Mouse (Mus musculus): ENCODE measurements around the gene Lamc1. TPM values are rescaled to one million over a fixed set of nuclear protein-coding genes. Genes with fewer than 3 reads are reported as not detected.

The Lamc1 gene
- polyA plus RNA-seq, 1 experiment from 2014 or later, result 16.0 TPM

DNA sequence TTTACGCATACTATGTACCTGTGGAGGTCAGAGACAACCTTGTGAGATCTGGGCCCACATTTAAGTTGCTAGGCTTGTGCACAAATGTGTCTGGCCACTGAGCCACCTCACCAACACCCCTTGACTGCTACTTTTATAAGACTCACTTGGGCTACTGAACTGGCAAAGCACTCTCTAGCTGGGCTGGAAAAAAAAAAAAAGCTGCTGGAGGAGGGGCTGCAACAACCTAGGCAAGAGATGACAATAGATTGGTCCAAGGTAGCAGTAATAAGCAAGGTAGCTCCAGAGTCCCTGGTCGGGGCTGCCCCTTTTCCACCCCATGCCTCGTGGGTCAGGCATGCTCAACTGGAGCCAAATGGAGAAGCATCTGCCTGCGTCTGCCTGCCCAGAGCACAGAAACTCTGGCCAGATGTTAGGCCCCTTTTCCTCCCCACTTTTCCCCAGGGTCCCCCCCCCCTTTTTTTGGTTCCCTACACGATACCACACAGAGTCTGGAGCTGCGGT, 63.7 kb downstream of the Lamc1 start:
- H3K4me1 ChIP-seq, result peaks cover 11% of the 10 kb centered on the region
- H3K9me3 ChIP-seq, result no peaks in the 10 kb centered on the region
- ATAC-seq (replicated peaks), result no peak
- H3K4me2 ChIP-seq, result no peak overlapping the region
- no peak overlapping the region for H3K27ac ChIP-seq
- no peak overlapping the region for H3K4me3 ChIP-seq
- no peaks in the 10 kb centered on the region for H3K36me3 ChIP-seq (replicated peaks)
- no peak overlapping the region for H3K9ac ChIP-seq
- WGBS, result 83% methylated on average over 6 of the region's 6 CpGs
- H3K27me3 ChIP-seq (replicated peaks), result no peaks in the 10 kb centered on the region

DNA sequence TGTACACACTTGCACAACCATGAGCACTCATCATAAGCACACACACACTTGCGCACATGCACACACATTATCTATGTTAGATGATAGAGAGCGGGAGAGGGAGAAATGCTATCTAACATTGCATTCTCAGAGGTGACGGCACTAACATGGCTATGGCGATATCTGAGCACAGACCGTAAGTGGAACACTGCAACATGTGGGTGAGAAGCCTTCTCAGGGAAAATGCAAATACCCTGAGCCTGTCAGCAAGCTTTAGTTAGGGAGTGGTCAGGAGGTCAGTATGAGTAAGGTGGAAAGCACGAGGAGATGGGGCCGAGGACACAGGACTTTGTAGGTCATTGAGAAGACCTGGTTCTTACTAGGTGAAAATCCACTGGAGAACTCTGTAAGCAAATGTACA, 64.3 kb downstream of the Lamc1 start:
- no peak for ATAC-seq (replicated peaks)
- H3K9me3 ChIP-seq, result no peaks in the 10 kb centered on the region

DNA sequence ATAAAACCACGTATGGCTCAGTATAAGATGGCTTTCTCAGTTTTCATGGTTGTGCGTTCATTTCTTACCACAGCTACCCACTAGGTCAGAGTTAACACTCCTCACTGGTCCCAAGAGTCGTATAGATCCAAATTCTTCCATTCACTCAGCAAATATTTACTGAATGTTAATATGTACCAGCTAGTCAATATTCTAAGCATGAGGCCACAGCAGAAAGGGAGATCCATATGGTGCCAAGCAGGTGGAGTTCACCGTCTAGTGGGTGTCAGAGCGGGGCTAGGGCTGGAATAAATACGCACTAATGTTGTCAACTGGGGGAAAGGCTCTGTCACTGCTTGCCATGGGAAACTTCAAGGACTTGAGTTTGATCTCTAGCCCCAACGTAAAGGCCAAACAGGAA, 64.9 kb downstream of the Lamc1 start:
- no peaks in the 10 kb centered on the region for H3K9me3 ChIP-seq
- H3K27me3 ChIP-seq (replicated peaks), result no peaks in the 10 kb centered on the region
- no peaks in the 10 kb centered on the region for H3K36me3 ChIP-seq (replicated peaks)
- 87% methylated on average over 7 of the region's 7 CpGs for WGBS
- no peak overlapping the region for H3K27ac ChIP-seq
- H3K4me3 ChIP-seq, result no peak overlapping the region
- no peak for ATAC-seq (replicated peaks)
- H3K4me1 ChIP-seq, result peaks cover 11% of the 10 kb centered on the region
- no peak overlapping the region for H3K4me2 ChIP-seq
- no peak overlapping the region for H3K9ac ChIP-seq

More for the DNA sequence above, 64.3 kb downstream of the Lamc1 start:
- Histone ChIP-seq H3K27me3 (replicated peaks) (no peaks in the 10 kb centered on the region), H3K4me1 (peaks cover 11% of the 10 kb centered on the region), H3K36me3 (replicated peaks) (no peaks in the 10 kb centered on the region), H3K27ac (no peak overlapping the region), H3K4me2 (no peak overlapping the region), H3K4me3 (no peak overlapping the region), H3K9ac (no peak overlapping the region)
- WGBS, result 94% methylated on average over 7 of the region's 7 CpGs

DNA sequence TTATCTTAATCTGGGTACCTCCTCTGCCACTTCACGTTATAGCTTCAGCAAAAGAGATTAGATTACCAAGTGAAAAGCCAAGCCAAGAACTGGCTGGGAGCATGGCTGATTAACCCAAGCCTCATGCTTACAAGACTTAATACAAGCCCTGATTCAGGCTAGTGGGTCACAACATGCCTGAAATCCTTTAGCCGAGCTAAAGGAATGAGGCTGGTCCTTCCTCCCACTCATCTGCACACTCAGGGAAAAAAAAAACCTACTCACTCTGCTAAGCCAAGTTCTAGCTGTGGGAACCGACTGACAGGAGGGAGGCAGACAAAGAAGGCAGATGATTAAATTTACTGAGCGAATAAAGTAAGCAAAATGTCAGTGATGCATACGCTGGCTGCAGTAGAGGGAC, 65.7 kb downstream of the Lamc1 start:
- H3K9ac ChIP-seq, result no peak overlapping the region
- H3K27me3 ChIP-seq (replicated peaks), result no peaks in the 10 kb centered on the region
- no peaks in the 10 kb centered on the region for H3K36me3 ChIP-seq (replicated peaks)
- H3K4me1 ChIP-seq, result peaks cover 11% of the 10 kb centered on the region
- no peak for ATAC-seq (replicated peaks)
- no peak overlapping the region for H3K4me3 ChIP-seq
- H3K9me3 ChIP-seq, result no peaks in the 10 kb centered on the region
- no peak overlapping the region for H3K4me2 ChIP-seq
- WGBS, result 30% methylated on average over 5 of the region's 5 CpGs
- H3K27ac ChIP-seq, result 0 out of 2 replicates have a peak overlapping the region, but pooled peaks have one; percentile 8

DNA sequence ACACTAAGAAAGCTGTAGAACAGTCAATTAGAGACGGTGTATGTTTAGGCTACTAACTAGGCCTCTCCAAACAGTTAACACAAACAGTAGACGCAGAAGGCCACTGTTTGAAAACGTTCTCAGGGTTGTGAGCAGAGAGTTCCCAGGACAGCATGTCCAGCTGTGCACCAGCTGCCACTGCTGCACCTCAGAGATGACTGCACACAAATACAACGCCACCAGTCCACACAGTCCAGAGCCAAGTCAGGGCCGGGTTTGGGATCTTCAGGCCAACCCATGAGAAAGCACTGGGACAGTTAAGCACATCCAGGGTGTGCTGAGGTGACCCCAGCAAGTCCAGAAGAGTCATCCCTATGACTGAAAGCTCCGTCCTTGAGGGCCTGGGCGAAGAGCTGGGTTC, 67.0 kb downstream of the Lamc1 start:
- no peaks in the 10 kb centered on the region for H3K9me3 ChIP-seq
- no peaks in the 10 kb centered on the region for H3K27me3 ChIP-seq (replicated peaks)
- no peak overlapping the region for H3K4me2 ChIP-seq
- 67% methylated on average over 7 of the region's 7 CpGs for WGBS
- no peak overlapping the region for H3K4me3 ChIP-seq
- no peak for ATAC-seq (replicated peaks)
- H3K9ac ChIP-seq, result no peak overlapping the region
- H3K27ac ChIP-seq, result 0 out of 2 replicates have a peak overlapping the region, but pooled peaks have one; percentile 14
- no peaks in the 10 kb centered on the region for H3K36me3 ChIP-seq (replicated peaks)
- peaks cover 11% of the 10 kb centered on the region for H3K4me1 ChIP-seq

DNA sequence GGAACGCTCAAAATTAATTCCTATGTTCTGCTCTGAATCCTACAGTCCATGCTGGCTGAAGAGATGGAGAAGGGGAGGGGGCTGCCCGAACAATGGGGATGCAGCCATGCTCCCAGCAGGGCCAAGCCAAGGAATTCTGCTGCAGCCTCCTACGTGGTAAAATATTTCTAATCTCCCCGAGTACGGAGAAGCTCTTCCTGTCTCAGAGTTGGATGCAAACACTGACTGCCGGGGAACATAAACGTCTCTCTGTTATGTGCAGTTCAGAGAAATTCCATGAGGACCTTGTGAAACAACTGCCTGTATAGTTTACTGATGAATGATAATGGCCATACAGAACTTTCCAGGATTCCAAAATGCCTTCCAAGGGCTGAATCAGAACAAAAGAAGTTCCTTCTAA, 67.5 kb downstream of the Lamc1 start:
- Histone ChIP-seq H3K4me2 (no peak overlapping the region), H3K27ac (0 out of 2 replicates have a peak overlapping the region, but pooled peaks have one; percentile 14), H3K36me3 (replicated peaks) (no peaks in the 10 kb centered on the region), H3K9me3 (no peaks in the 10 kb centered on the region), H3K27me3 (replicated peaks) (no peaks in the 10 kb centered on the region), H3K4me3 (no peak overlapping the region), H3K9ac (no peak overlapping the region), H3K4me1 (peaks cover 11% of the 10 kb centered on the region)
- no peak for ATAC-seq (replicated peaks)
- WGBS, result 19% methylated on average over 7 of the region's 7 CpGs

DNA sequence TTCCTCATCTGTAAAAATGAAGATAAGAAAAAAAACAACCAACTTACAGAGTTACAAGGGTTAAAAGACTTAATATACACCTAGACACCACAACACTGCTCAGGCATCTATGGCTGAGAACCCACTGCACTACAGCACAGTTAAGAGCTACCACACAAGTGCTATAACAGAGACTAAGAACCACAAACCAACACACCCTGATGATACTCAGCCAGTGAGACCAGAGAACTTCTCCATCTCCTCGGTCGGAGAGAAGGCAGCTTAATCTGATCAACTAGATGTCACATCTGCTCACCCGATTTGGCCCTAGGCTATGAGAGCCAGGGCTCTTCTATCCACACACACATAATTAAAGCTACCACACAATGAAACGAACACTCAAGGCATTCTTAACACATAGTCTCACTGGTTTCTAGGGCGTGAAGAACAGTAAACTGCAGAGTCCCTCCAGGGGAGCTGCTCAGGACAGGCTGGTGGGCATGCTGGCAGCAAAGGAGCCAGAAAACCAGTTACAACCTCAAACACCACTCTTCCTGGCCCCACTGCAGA, 72.8 kb downstream of the Lamc1 start:
- no peaks in the 10 kb centered on the region for H3K36me3 ChIP-seq (replicated peaks)
- H3K4me1 ChIP-seq, result peaks cover 5% of the 10 kb centered on the region
- no peak overlapping the region for H3K4me2 ChIP-seq
- no peaks in the 10 kb centered on the region for H3K9me3 ChIP-seq
- H3K9ac ChIP-seq, result no peak overlapping the region
- WGBS, result 55% methylated on average over 5 of the region's 5 CpGs
- H3K4me3 ChIP-seq, result no peak overlapping the region
- H3K27ac ChIP-seq, result no peak overlapping the region
- no peaks in the 10 kb centered on the region for H3K27me3 ChIP-seq (replicated peaks)
- no peak for ATAC-seq (replicated peaks)

DNA sequence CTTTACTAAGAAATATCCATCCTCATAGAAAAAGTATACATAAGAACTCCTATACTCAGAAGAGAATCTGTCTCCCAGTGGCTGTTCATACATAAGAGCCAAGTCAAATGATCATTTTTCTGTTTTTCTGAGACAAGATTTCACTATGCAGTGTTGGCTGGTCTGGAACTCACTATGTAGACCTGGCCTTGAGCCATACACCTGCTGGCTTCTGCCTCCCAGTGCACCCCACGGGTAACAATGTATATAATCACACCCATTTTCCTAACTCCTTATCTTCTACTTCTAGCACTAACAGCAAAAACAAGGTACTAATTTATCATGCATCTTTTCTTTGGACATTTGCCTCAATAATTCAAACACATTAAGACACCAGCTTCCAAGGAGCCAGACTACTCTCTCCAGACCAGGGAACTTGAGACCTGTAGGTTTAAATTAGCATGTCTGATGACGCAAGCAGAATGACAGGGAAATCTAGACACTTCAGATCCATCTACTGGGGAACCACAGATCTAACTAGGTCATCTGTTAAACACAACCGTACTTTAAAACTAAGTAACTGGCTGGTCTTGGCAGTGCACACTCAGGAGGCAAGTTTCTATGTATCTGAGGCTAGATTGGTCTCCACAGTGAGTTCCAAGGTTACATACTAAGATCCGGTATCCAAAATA, 79.9 kb downstream of the Lamc1 start:
- Histone ChIP-seq H3K4me3 (no peak overlapping the region), H3K36me3 (replicated peaks) (peaks cover 13% of the 10 kb centered on the region), H3K27me3 (replicated peaks) (no peaks in the 10 kb centered on the region), H3K9me3 (no peaks in the 10 kb centered on the region), H3K27ac (no peak overlapping the region), H3K4me2 (no peak overlapping the region), H3K9ac (no peak overlapping the region), H3K4me1 (no peaks in the 10 kb centered on the region)
- 93% methylated on average over 4 of the region's 4 CpGs for WGBS
- ATAC-seq (replicated peaks), result no peak

DNA sequence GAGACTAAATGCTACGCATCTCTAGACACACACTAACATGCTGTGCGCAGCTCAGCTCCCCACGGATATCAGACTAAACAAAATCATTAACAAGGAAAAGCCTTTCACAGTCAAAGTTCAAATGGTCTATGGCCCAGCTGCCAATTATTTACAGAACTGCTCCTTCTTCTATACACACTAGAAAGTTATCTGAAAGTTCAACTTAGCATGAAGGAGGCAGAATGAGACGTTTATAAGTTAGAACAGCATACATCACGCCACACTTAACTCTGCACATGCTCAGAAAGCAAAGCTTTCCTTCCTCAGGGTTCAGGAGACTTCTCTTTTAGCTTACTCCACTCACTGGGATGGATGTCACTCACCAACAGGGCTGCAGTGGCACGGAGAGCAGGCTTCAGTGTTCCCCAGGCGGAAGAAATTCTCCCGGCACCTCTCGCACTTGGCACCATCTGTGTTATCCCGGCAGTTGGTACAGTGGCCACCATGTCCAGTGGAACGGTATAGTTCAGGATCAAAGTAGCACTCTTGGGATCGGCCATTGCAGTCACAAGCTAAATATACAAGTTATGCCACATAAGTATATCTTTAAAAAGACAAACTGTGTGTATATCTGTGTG, 80.9 kb downstream of the Lamc1 start:
- Histone ChIP-seq H3K27ac (no peak overlapping the region), H3K4me1 (no peaks in the 10 kb centered on the region), H3K27me3 (replicated peaks) (no peaks in the 10 kb centered on the region), H3K9me3 (no peaks in the 10 kb centered on the region), H3K4me3 (no peak overlapping the region), H3K4me2 (no peak overlapping the region), H3K9ac (no peak overlapping the region), H3K36me3 (replicated peaks) (peaks cover 15% of the 10 kb centered on the region)
- no peak for ATAC-seq (replicated peaks)
- WGBS, result 92% methylated on average over 12 of the region's 12 CpGs

DNA sequence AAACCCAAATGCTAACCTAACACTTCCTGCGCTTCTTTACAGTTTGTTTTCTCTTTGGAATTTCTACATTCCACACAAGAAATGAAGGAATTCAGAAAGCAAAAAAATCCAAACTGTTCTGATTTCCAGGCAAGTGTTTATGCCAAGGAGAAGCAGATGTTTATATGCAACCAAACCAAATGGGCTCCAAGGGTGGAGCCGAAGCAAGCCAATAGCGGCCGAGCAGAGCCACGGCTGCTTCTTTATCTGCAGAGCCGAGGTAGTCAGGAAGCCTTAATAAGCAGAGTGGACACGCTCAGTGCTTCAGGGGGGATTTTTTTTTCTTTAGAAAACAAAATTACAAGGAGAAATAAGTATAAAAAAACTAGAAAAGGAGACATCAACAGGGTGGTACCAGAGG, 91.2 kb downstream of the Lamc1 start:
- no peak overlapping the region for H3K27ac ChIP-seq
- ATAC-seq (replicated peaks), result no peak
- H3K4me2 ChIP-seq, result no peak overlapping the region
- H3K4me1 ChIP-seq, result no peaks in the 10 kb centered on the region
- H3K9me3 ChIP-seq, result no peaks in the 10 kb centered on the region
- H3K4me3 ChIP-seq, result no peak overlapping the region
- WGBS, result 80% methylated on average over 7 of the region's 7 CpGs
- peaks cover 17% of the 10 kb centered on the region; the same call in 1 of the 2 replicates for H3K36me3 ChIP-seq (replicated peaks)
- H3K9ac ChIP-seq, result no peak overlapping the region
- no peaks in the 10 kb centered on the region for H3K27me3 ChIP-seq (replicated peaks)

DNA sequence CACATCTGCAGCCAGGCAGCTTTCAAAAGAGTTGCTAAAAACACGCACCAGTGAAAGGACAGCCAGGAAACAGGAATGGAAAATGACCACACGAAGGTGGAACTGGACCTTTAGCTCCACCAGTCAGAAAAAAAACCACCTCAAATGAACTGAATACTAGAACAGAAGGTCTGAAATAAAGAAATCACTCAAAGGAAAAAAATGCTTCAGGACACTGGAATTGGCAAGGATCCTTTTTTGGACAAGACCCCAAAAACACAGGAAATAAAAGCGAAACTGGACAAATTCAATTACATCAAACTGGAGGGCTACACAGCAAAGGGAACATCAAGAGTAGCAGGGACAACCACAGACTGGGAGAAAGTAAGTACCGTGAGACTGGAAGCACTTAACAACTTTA, 97.0 kb downstream of the Lamc1 start:
- H3K27me3 ChIP-seq (replicated peaks), result no peaks in the 10 kb centered on the region
- no peak overlapping the region for H3K9ac ChIP-seq
- 86% methylated on average over 4 of the region's 4 CpGs for WGBS
- H3K36me3 ChIP-seq (replicated peaks), result peaks cover 18% of the 10 kb centered on the region; the same call in 1 of the 2 replicates
- H3K27ac ChIP-seq, result no peak overlapping the region
- no peak overlapping the region for H3K4me2 ChIP-seq
- H3K9me3 ChIP-seq, result no peaks in the 10 kb centered on the region
- H3K4me1 ChIP-seq, result no peaks in the 10 kb centered on the region
- ATAC-seq (replicated peaks), result no peak
- no peak overlapping the region for H3K4me3 ChIP-seq

DNA sequence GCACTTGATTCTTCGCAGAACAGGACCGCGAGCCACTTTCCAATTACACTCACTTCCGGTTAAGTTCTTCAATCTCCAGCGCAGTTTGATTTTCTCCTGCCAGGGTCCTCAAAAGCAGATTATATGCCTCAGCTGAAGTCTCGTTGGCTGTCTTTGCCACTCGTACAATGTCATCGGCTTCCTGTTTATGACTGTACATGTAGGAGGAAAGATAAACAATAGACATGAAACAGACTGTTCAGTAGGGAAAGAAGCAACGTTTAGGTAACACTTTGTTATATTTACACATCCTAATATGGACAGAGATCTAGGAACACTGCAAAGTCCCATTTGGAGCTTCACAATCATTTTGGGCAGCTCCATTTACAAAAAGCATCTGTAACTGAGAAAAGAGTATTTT, 100.9 kb downstream of the Lamc1 start:
- H3K27ac ChIP-seq, result no peak overlapping the region
- H3K4me3 ChIP-seq, result no peak overlapping the region
- no peak overlapping the region for H3K4me2 ChIP-seq
- no peak for ATAC-seq (replicated peaks)
- no peaks in the 10 kb centered on the region for H3K4me1 ChIP-seq
- 95% methylated on average over 9 of the region's 9 CpGs for WGBS
- H3K36me3 ChIP-seq (replicated peaks), result peaks cover 41% of the 10 kb centered on the region
- H3K9me3 ChIP-seq, result no peaks in the 10 kb centered on the region
- H3K27me3 ChIP-seq (replicated peaks), result no peaks in the 10 kb centered on the region
- no peak overlapping the region for H3K9ac ChIP-seq

Data from midbrain, embryonic 15.5 days (tissue).